Mouse (Mus musculus) lung, adult 2 months (tissue): ENCODE results near the gene Cd96.

ENCODE experiments used
- CTCF ChIP-seq: fragments of 200-500 bp; IDR thresholded peaks from 2 replicates; pipeline ENCODE4 v1.5.1; 2011; ENCODE audit warnings: mild to moderate bottlenecking, low read length, control low read depth; ENCODE audit not compliant: insufficient read depth
- POLR2A ChIP-seq: fragments of 200-500 bp; IDR thresholded peaks from 2 replicates; pipeline ENCODE4 v1.6.1; 2011; ENCODE audit warnings: low read depth, mild to moderate bottlenecking, control low read depth, low read length, borderline replicate concordance; ENCODE audit errors: extremely low read depth

- TF ChIP-seq CTCF: peak; percentile 31; the same call in 1 of the 2 replicates
- no peak for TF ChIP-seq POLR2A
Measured at GRCm38 (mm10) chr16:46121420-46121819, 1.4 kb upstream of the Cd96 start.
